Mouse (Mus musculus) intestine, embryonic 15.5 days (tissue): Measurements from ENCODE around the gene Acads. TPM values are rescaled to one million over a fixed set of nuclear protein-coding genes. Genes with fewer than 3 reads are reported as not detected.
A peak's percentile ranks its signal among the peaks of the same experiment; 100 is the strongest.
"Not testable (repeated sequence)": the region's sequence is repeated elsewhere in the genome, so short reads cannot be mapped to it uniquely, and the experiment has no call there.

Experiments
- ATAC-seq: fragments of 200-750 bp; cut with Nextera tagmentation; 2 replicates; pipeline ENCODE4 v1.8.0; 2017; ENCODE audit warnings: moderate TSS enrichment, moderate library complexity
- H3K27ac ChIP-seq: fragments of 300-500 bp; sonication (generic); 2 replicates; pipeline ENCODE4 v1.5.1; 2015; ENCODE audit warnings: mild to moderate bottlenecking, inconsistent platforms
- H3K27me3 ChIP-seq: fragments of 300-500 bp; sonication (generic); replicated peaks from 2 replicates; pipeline ENCODE4 v1.6.1; 2015; ENCODE audit warnings: inconsistent platforms
- H3K36me3 ChIP-seq: fragments of 300-500 bp; sonication (generic); 2 replicates; pipeline ENCODE4 v1.6.1; 2015; ENCODE audit warnings: inconsistent platforms
- H3K4me1 ChIP-seq: fragments of 300-500 bp; sonication (generic); replicated peaks from 2 replicates; pipeline ENCODE4 v1.6.1; 2015; ENCODE audit warnings: inconsistent platforms
- H3K4me2 ChIP-seq: fragments of 300-500 bp; sonication (generic); replicated peaks from 2 replicates; pipeline ENCODE4 v1.6.1; 2015; ENCODE audit warnings: mild to moderate bottlenecking, inconsistent platforms
- H3K4me3 ChIP-seq: fragments of 300-500 bp; sonication (generic); replicated peaks from 2 replicates; pipeline ENCODE4 v1.5.1; 2015; ENCODE audit warnings: inconsistent platforms
- H3K9ac ChIP-seq: fragments of 300-500 bp; sonication (generic); 2 replicates; pipeline ENCODE4 v1.6.1; 2015; ENCODE audit warnings: inconsistent platforms
- H3K9me3 ChIP-seq: fragments of 300-500 bp; sonication (generic); 2 replicates; pipeline ENCODE4 v1.6.1; 2016; ENCODE audit warnings: inconsistent platforms
- WGBS: fragments of 180-500 bp; shearing (Covaris S2); methylation state at CpG from one replicate; pipeline ENCODE4 v1.1.7; 2015; 5-methylcytosine and 5-hydroxymethylcytosine counted together
- polyA plus RNA-seq: library from polyadenylated mRNA; unstranded; fragments of >200 nt; fragmentation: Nextera tagmentation; extraction: Ambion mirVana; gene quantifications from 2 replicates; pipeline ENCODE4 v1.2.1, GENCODE M21; 2015

Gene Acads
- polyA plus RNA-seq, 1 experiment from 2014 or later = 119 TPM

DNA sequence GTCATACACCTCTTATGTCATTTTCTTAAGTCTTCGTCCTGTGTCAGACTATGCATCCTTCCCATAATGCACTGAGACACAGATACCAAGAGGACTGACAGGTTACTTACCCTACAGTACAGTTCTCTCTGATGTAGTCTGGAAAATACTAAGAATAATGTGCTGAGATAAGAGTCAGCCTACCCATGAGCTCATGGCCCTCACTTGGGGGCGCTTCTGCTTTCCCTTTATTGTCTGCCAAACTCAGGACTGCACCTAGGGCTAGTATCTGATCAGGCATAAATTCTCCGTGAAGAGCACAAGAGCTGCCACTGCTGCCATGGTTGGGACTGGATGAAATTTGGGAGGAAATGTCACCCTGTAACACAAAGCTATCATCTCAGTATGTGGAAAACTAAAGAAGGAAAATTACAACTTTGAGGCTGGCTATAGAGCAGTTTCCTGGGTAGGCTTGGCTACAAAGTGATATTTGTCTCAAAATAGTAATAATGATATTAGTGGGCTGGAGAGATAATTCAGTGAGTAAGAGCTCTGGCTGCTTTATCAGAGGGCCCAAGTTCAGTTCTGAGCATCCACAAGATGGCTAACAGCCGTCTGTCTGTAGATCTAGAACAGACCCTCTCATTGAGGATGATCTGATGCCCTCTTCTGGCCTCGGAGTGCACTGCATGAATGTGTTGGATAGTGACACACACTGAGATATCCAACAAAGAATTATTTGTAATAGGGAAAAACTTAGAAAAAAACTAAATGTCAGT, 42.8 kb downstream of the Acads start:
- no peaks in the 10 kb centered on the region for H3K27me3 ChIP-seq
- 61% methylated on average over 5 of the region's 5 CpGs for whole genome bisulfite sequencing
- ATAC-seq = no peak
- H3K36me3 ChIP-seq = no peaks in the 10 kb centered on the region
- H3K9ac ChIP-seq = no peak overlapping the region
- no peak overlapping the region for H3K27ac ChIP-seq
- H3K4me3 ChIP-seq = no peak overlapping the region
- H3K9me3 ChIP-seq = no peaks in the 10 kb centered on the region
- peaks cover 12% of the 10 kb centered on the region for H3K4me1 ChIP-seq
- H3K4me2 ChIP-seq = no peak overlapping the region

DNA sequence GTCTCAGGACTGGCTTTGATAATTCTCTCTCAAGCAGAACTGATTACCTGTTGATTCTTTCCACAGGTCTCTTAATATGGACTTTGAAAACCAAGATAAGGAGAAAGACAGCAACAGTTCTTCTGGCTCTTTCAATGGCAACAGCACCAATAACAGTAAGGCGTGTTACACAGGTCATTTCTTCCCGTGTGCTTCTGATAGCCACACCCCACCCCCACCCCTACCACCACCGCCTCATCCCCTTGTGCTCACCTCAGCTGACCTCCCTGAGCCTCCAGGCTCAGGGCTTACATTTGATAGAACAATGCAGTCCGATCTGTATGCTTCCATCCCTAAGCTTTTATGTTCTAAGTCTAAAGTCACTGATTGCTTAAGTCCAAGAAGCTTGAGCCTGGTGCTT, 44.4 kb downstream of the Acads start:
- peaks cover 19% of the 10 kb centered on the region for H3K4me1 ChIP-seq
- no peak overlapping the region for H3K4me3 ChIP-seq
- H3K4me2 ChIP-seq = no peak overlapping the region
- no peaks in the 10 kb centered on the region for H3K27me3 ChIP-seq
- H3K27ac ChIP-seq = peak overlapping the region; percentile 54; the same call in 1 of the 2 replicates
- WGBS = 59% methylated on average over 4 of the region's 4 CpGs
- no peak overlapping the region for H3K9ac ChIP-seq
- peak; percentile 79 for ATAC-seq
- H3K9me3 ChIP-seq = no peaks in the 10 kb centered on the region
- no peaks in the 10 kb centered on the region for H3K36me3 ChIP-seq

- H3K4me2 ChIP-seq, H3K9ac ChIP-seq, H3K4me3 ChIP-seq, H3K9me3 ChIP-seq, ATAC-seq, H3K27ac ChIP-seq, H3K27me3 ChIP-seq, H3K36me3 ChIP-seq: not testable (repeated sequence)
- H3K4me1 ChIP-seq = peaks cover 24% of the 10 kb centered on the region
- WGBS = 26% methylated on average over 8 of the region's 8 CpGs
Measured at GRCm38 (mm10) chr5:115073306-115073705, 45.8 kb downstream of the Acads start.

DNA sequence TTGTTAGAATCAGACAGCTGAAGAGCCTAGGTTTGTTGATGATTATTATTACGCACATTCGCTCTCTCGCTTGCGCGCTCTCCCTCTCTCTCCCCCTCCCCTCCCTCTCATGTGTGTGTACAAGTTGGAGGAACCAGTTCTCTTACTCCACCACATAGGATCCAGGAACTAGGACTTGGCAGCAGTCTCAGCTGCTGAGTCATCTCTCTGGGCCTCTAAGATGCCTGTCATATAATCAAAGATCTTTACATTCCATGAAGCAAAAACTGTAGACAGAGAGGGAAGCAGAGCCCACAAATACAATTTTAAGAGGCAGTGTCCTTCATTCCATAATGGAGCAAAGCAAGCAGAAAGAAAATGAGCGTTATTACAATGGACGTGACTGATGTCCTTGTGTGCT, 47.0 kb downstream of the Acads start:
- 50% methylated on average over 7 of the region's 7 CpGs for WGBS
- Histone ChIP-seq H3K4me1 (peaks cover 24% of the 10 kb centered on the region), H3K27me3 (no peaks in the 10 kb centered on the region), H3K36me3 (no peaks in the 10 kb centered on the region), H3K9me3 (no peaks in the 10 kb centered on the region), H3K4me3 (no peak overlapping the region), H3K27ac (peak overlapping the region; percentile 37), H3K4me2 (no peak overlapping the region), H3K9ac (no peak overlapping the region)
- ATAC-seq = peak; percentile 71

- H3K4me1 ChIP-seq = peaks cover 24% of the 10 kb centered on the region
- H3K27me3 ChIP-seq = no peaks in the 10 kb centered on the region
- H3K36me3 ChIP-seq = no peaks in the 10 kb centered on the region
- H3K4me2 ChIP-seq = no peak overlapping the region
- H3K9me3 ChIP-seq = no peaks in the 10 kb centered on the region
- WGBS = 82% methylated on average over 11 of the region's 11 CpGs
- H3K27ac ChIP-seq = 0 out of 2 replicates have a peak overlapping the region, but pooled peaks have one; percentile 37
- ATAC-seq = no peak
- no peak overlapping the region for H3K9ac ChIP-seq
- no peak overlapping the region for H3K4me3 ChIP-seq
Measured at GRCm38 (mm10) chr5:115071096-115071901, 47.8 kb downstream of the Acads start.

DNA sequence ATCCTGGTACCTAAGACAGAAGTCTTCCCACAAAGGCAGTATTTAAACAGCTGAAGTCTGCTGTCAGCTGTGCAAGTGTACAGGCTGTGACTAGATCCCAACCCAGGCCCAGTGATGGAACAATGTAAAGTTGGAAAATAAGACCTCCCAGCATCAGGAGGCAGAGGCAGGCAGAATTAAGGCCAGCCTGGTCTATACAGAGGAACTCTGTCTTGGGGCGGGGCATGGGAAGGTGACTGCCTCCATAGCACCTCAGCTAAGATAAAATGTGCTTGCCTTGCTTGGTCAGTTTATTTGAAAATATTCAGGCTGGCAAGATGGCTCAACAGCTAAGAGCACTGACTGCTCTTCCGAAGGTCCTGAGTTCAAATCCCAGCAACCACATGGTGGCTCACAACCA, 48.7 kb downstream of the Acads start:
- Histone ChIP-seq H3K36me3 (no peaks in the 10 kb centered on the region), H3K27ac (no peak overlapping the region), H3K4me3 (no peak overlapping the region), H3K9ac (no peak overlapping the region; the same call in 1 of the 2 replicates), H3K9me3 (no peaks in the 10 kb centered on the region), H3K4me2 (no peak overlapping the region), H3K4me1 (peaks cover 24% of the 10 kb centered on the region), H3K27me3 (no peaks in the 10 kb centered on the region)
- 0 out of 2 replicates have a peak, but pooled peaks have one; percentile 24 for ATAC-seq
- 88% methylated on average over 2 of the region's 2 CpGs for WGBS

- no peaks in the 10 kb centered on the region for H3K36me3 ChIP-seq
- no peak overlapping the region for H3K27ac ChIP-seq
- peaks cover 24% of the 10 kb centered on the region for H3K4me1 ChIP-seq
- WGBS = 80% methylated on average over 3 of the region's 3 CpGs
- H3K27me3 ChIP-seq = no peaks in the 10 kb centered on the region
- no peak for ATAC-seq
- H3K9me3 ChIP-seq = no peaks in the 10 kb centered on the region
- no peak overlapping the region for H3K4me2 ChIP-seq
- no peak overlapping the region for H3K9ac ChIP-seq
- no peak overlapping the region for H3K4me3 ChIP-seq
Measured at GRCm38 (mm10) chr5:115069611-115070010, 49.5 kb downstream of the Acads start.

DNA sequence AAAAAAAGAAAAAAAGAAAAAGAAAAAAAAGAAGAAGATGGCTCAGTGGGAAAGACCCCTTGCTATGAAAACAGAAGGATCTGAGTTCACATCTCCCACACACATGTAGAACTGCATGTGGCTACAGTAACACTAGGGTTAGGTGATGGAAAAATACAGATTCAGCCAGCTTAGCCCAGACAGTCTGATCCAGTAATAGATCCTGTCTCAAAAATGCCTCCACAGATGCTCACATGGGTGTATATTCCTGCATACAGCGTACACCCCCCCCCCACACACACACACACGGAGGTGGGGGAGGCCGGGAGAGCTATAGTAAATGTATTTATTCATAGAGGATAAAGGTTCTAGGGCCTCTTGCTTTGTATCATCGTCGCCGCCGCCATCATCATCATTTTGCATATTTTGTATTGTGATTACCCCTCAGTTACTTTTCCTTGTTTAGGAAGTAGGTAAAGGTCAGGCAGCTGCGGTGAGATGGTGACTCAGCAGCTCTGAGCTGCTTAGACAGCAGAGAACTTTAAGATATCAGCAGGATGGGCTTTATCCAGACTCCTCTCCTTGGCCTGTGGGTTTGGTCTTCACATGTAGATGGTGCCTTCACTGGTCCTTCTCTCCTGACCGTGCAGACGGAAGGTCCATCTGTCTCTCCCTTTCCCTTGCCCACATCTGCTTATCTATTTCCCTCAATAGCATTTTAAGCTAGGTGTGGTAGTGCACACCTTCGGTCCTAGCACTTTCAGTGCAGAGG, 50.3 kb downstream of the Acads start:
- Histone ChIP-seq H3K9ac (no peak overlapping the region), H3K9me3 (no peaks in the 10 kb centered on the region), H3K4me3 (no peak overlapping the region), H3K27ac (no peak overlapping the region), H3K4me2 (no peak overlapping the region), H3K4me1 (peaks cover 24% of the 10 kb centered on the region), H3K27me3 (no peaks in the 10 kb centered on the region), H3K36me3 (no peaks in the 10 kb centered on the region)
- no peak; the same call in 1 of the 2 replicates for ATAC-seq
- WGBS = 81% methylated on average over 11 of the region's 11 CpGs

DNA sequence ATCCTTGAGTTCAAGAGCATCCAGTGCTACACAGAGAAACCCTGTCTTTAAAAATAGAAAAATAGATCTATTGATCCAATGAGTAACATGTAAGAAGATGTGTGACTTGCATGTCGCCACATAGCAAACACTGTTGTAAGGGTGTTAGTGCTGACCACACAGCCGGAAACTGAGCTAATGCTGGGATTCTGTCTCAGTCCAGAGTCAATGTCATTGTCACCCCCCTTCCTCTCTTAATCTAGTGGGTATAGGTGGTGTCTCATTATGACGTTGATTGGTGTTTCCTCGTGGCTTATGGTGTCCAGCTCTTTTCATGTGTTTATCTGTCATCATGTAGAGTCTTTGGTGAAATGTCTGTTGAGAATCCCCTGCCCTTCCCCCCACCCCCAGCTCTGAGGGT, 52.9 kb downstream of the Acads start:
- Histone ChIP-seq H3K36me3 (no peaks in the 10 kb centered on the region; the same call in 1 of the 2 replicates), H3K27me3 (no peaks in the 10 kb centered on the region), H3K27ac (no peak overlapping the region), H3K9me3 (no peaks in the 10 kb centered on the region), H3K4me3 (no peak overlapping the region), H3K9ac (no peak overlapping the region), H3K4me1 (peaks cover 12% of the 10 kb centered on the region), H3K4me2 (no peak overlapping the region)
- WGBS = 72% methylated on average over 4 of the region's 4 CpGs
- no peak for ATAC-seq

GRCm38 (mm10) chr5:115063391-115063790, 55.8 kb downstream of the Acads start:
- H3K36me3 ChIP-seq = no peaks in the 10 kb centered on the region; the same call in 1 of the 2 replicates
- WGBS = 89% methylated on average over 7 of the region's 7 CpGs
- peaks cover 6% of the 10 kb centered on the region; the same call in 1 of the 2 replicates for H3K4me1 ChIP-seq
- H3K9ac ChIP-seq = no peak overlapping the region
- H3K4me3 ChIP-seq = no peak overlapping the region
- H3K27ac ChIP-seq = no peak overlapping the region
- no peak overlapping the region for H3K4me2 ChIP-seq
- H3K9me3 ChIP-seq = no peaks in the 10 kb centered on the region
- H3K27me3 ChIP-seq = no peaks in the 10 kb centered on the region
- ATAC-seq = no peak

DNA sequence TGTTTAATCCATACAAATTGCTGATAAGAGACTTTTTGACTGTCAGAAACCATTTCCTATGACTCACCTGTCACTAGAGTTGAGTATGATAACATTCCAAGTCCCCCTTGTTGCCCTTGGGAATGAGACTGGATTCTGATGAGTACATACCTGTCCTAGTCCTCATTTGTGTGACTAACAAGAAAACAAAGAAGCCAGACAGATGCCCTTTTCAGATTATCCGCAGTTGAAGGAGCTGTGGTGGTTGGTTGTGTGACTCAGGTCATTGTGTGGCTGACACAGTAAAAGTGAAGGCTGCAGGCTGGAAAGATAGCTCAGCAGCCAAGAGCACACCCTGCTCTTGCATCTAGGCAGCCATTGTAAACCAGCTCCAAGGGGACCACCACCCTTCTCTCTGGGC, 56.6 kb downstream of the Acads start:
- no peak overlapping the region for H3K9ac ChIP-seq
- no peaks in the 10 kb centered on the region for H3K9me3 ChIP-seq
- 86% methylated on average over 1 of the region's 1 CpGs for WGBS
- H3K4me1 ChIP-seq = peaks cover 6% of the 10 kb centered on the region; the same call in 1 of the 2 replicates
- no peak overlapping the region for H3K4me3 ChIP-seq
- no peaks in the 10 kb centered on the region; the same call in 1 of the 2 replicates for H3K36me3 ChIP-seq
- H3K27ac ChIP-seq = no peak overlapping the region
- H3K27me3 ChIP-seq = no peaks in the 10 kb centered on the region
- no peak overlapping the region for H3K4me2 ChIP-seq
- no peak for ATAC-seq

DNA sequence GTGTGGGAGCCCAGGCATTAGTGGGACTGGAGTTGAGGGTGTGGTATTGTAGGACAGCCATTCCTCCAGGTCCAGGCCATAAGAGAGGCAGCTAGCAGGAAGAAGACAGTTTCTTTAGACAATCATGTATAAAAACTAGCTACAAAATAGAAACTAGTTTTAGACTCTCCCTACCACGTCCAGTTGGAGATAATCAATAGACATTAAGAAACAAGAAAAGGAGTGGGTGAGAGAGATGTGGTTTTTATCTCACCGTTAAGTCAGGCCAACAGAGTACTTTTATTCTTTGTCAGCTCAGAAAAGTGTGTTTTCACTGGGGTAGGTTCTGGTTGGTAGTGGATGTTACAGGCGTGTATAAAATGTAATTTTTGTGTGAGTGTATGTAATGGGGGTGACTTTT, 58.2 kb downstream of the Acads start:
- no peak overlapping the region for H3K4me3 ChIP-seq
- no peaks in the 10 kb centered on the region; the same call in 1 of the 2 replicates for H3K36me3 ChIP-seq
- no peaks in the 10 kb centered on the region for H3K27me3 ChIP-seq
- H3K9me3 ChIP-seq = no peaks in the 10 kb centered on the region
- peaks cover 6% of the 10 kb centered on the region; the same call in 1 of the 2 replicates for H3K4me1 ChIP-seq
- no peak overlapping the region for H3K27ac ChIP-seq
- no peak for ATAC-seq
- no peak overlapping the region for H3K9ac ChIP-seq
- WGBS = 85% methylated on average over 3 of the region's 3 CpGs
- H3K4me2 ChIP-seq = no peak overlapping the region
